Mouse (Mus musculus): ENCODE measurements at regions not wholly inside any gene's neighbourhood (a gene's known extent, or its start where the extent isn't known, plus 50 kb on each side); places are given as distances from the start of the nearest gene placed in this dataset.
"Not testable (repeated sequence)": the region's sequence is repeated elsewhere in the genome, so short reads cannot be mapped to it uniquely, and the experiment has no call there.

DNA sequence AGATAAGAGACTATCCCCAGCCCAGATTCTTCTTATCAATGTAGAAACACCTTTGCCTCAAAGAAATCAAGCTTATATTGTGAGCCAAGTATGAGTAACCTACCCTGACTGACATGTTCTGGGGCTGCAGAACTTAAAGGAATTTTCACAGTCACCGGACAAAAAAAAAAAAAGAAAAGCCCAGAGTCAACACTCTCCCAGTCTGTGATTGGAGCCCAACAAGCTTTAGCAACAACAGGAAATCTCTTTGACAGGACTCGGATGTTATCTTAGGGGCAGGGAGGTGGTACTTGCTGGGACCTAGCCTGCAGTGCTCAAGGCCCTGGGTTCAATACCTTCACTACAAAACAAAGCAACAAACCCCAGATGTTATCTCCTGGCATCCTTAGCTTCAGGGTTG, 114.2 kb downstream of the Nectin1 start:
- in situ Hi-C loops (cut with MboI, MseI) = no loop called here

DNA sequence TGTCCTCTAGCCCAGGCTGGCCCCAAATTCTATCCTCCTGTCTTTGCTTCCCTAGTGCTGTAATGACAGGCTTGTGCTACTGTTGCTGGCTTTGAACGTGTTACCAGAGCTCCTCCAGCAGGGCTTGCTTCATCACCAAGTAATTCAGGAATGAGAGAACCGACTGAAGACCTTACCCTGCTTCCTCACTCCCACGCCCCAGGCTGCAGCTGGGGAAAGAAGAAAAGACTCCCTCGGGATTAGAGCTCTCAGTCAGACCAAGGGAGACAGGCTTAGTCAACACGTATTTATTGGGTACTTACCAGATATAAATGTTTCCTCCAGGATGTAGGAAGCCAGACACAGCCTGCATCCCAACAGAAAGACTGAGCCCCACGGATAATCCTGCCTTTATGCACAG, 115.0 kb downstream of the Nectin1 start:
- in situ Hi-C loops (cut with MboI, MseI) = no loop called here

DNA sequence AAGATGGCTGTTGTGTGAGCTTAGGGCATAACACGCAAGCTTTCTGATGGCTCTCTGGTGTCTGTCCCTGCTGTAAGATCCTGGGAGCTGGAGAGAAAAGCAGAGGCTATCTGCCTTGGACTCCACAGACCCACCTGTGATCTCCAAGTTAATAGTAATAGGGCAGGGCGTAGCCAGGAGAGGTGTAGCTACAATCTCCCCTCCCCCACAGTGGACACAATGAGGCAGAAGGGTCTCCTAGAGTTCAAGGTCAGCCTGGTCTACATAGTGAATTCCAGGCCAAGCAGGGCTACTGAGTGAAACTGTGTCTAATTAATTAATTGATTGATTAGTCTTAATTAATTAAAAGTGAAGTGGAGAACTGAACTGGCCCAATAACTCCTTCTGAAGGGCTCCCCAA, 116.5 kb downstream of the Nectin1 start:
- in situ Hi-C loops (cut with MboI, MseI) = no loop called here

DNA sequence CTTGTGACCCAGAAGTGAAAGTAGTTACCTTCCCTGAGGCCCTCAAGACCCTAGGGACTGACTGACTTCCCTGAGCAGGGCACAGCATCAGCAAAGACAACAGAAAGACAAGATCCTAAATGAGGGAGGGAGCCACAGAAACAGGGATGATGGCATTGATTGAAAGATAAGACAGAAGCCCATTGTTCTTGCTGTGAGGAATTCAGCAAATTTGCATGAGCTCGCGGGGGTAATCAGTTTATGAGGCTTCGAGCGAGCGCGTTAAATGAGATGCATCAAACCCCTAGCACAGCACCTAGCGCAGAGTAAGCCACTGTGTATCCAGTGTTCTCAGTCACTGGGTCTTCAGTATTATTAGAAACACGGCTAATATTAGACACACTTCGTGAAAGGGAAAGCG, 117.6 kb downstream of the Nectin1 start:
- in situ Hi-C loops (cut with MboI, MseI) = no loop called here

DNA sequence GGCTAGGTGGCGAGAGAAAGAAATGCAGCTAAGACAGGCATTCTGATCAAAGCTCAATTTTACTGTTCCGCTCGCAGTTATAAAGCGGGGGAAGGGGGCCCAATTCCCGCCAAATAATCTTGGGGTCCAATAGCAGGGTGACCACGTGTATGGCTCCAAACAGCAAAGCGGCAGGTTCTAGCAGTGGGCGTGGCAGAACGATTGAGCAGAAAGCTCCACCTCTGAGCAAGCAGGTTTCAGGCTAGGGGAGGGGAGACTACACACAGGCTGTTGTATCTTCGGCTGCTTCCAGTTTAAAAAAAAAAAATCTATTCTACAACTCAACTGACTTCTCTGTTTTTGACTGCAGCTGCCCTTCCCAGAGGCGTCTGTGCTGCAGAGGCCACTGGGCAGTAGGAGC, 118.2 kb downstream of the Nectin1 start:
- in situ Hi-C loops (cut with MboI, MseI) = not testable (repeated sequence)

DNA sequence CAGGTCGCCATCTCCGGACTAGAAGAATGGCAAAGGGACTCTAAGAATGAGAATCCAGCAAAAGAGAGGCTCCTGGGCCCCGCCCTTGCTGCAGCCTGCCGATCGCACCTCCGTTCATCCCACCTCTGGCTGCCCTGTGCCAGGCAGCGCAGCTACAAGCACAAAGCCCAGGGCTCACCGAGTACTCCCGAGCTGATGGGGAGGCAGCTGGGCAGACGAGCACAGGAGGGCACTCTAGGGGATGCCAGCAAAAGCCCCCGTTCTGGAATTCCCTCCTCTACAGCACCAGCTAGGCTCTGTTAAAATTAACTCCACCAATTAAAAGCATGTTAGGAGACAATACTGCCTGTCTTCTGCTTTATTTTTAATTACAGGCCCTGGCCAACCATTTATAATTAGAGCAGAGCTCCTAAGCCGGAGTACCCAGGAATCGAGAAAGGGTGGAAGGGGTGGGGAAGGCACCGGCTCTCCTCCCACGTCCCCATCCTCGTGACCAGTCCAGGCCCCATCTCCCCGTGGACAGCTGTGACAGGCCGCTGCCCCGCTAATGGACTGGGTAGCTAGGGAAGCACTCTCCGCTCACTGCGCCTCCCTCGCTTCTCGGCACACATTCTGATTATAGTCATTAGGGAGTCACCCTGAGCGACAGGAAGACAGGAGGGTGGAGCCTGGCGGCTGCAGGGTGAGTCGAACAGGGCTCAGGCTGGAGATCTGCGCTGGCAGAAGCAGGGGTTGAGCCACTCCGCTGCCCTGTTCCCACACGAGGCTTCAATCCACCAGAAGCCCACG, 120.0 kb downstream of the Nectin1 start:
- in situ Hi-C loops (cut with MboI, MseI) = no loop called here

DNA sequence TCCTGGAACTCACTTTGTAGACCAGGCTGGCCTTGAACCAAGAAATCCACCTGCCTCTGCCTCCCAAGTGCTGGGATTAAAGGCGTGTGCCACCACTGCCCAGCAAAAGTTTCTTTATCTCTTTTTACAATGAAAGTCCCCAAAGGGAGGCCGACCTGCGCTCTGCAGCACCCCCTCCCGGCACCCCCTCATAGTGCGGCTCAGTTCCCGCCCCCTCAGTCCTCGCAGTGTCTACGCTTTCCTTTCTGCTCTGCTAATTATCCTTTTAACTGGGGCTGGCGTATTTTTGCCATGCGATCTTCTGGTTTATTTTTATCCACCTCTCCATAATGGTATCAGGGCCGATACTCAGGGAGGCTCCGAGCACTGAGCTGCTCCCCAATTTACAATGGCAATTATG, 123.0 kb downstream of the Nectin1 start:
- in situ Hi-C loops (cut with MboI, MseI) = no loop called here

DNA sequence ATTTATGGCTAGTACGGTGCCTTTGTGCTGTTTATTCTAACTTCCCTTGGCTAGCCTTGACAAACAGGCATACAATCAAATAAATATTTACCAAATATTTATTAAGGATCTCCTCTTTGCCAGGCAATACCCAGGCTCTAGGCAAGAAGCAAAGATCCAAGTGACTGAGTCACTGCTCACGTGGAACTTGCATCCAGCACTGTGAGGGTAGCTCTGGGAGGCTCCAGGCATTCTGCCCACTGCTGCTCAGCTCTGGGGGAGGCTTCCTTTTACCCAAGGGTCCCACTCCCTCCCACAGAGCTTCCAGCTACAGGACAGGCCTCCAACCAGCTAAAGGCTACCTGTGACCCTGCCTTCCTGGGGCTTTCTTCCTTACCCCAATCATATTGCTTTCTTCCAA, 130.1 kb downstream of the Nectin1 start:
- in situ Hi-C loops (cut with MboI, MseI) = no loop called here

DNA sequence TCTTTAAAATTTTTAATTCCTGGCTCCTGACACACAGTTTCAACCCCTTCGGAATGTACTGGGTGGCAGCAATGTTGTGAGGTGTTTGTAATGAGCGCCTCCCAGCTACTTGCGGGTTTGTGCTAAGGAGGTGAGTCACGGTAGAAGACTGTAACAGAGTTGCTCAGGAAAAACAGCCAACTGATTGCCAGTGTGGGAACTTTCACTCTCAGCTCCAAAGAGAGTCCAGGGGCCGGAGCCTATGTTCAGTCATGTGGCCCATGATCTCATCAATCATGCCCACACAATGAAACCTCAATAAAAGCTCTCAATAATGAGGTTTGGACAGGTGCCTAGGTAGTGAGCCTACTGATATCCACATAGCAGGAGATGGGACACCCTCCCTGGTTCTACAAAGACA, 130.5 kb downstream of the Nectin1 start:
- in situ Hi-C loops (cut with MboI, MseI) = no loop called here

DNA sequence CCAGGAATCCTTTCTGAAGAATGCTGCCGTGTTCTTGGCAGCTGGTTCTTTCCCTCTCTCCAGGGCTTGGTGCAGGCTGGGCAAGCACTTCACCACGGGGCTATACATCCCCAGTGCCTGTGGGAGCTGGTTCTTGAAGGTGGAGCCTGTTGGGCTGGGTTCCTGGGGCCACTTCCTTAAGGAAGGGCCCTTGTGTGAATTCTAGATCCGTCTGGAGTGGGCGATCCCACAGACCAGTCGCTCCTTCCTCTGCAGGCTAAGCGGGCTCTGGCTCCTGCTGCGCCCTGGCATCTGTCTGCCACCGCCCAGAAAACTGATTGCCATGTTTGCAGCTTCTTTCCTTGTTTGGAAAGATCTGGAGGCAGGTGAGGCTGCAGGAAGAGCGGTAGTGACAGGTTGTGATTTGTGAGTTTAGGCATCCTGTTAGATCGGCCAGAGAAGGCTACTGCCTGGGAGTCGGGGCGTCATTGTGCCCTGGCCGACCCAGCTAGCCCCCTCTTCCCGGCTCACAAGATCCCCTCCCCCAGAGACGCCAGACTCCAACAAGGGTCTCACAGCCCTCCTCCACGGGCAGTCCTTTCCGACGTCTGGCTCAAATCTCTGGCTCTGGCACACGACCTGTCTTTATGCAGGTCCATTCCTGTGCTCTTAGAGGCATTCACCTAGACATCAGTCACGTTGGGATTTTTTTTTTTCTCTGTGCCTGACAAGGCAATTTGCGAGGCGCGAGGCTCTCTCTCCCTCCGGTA, 135.6 kb downstream of the Nectin1 start:
- in situ Hi-C loops (cut with MboI, MseI) = loop anchor here (5.0 kb wide), 1 partner anchor 38 kb away; no protein-coding TSS in a partner anchor

DNA sequence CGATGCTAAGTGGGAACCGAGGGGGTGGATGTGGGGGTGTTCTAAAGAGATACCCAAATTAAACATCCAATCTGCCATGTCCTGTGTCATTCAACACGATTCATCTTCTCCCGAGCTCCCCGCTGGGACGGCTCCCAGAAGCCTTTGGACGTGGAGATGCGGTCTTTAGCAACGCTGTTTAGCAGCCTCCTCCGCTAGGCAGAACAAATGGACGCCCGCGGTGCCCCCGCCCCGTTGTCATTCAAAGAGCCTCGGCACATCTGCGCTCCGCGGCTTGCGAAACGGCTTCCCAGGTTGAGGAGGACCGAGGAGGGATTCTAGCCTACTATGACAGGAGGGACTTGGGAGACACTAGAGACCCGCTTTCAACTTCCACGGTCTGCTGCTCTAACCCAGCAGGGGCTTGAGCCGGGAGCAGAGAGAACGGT, 136.2 kb downstream of the Nectin1 start:
- in situ Hi-C loops (cut with MboI, MseI) = loop anchor here (5.0 kb wide), 1 partner anchor 37 kb away; no protein-coding TSS in a partner anchor

DNA sequence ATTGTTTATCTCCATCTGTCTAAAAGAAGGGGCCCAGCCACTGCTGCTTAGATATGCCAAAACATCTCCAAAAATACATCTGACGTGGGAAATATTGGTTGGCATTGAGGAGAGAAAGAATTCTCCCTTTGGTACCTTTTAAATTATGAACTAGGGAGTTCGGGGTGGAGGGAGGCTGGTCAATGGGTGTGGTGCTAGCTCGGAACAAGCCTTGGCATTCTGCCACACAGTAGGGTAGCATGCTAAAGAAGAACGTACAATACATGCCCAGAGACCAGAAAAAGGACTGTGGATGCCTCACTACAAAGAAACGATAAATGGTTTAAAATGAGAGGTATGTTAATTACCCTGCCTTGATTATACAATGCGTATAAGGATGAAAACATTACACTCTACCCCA, 149.3 kb downstream of the Nectin1 start:
- in situ Hi-C loops (cut with MboI, MseI) = no loop called here

DNA sequence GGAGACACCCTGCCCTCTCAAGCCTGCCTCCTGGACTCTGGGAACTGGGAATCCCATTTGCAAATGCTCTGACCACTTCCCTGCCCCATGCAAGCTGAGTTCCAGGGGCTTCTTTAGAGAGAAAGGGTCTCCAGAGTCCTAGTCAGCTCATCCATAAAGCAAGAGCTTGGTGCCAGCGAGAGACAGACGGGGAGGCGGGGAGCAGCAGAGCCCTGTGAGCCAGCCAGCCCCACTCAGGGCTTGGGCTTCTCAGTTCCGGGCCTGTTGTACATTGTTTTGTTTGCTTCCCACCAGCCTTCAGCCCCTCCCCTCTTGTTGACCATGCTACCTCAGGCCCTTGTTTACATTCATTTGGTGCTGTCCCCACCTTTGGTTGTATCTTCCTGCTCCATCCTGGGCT, 143.9 kb upstream of the Thy1 start:
- in situ Hi-C loops (cut with MboI, MseI) = no loop called here

DNA sequence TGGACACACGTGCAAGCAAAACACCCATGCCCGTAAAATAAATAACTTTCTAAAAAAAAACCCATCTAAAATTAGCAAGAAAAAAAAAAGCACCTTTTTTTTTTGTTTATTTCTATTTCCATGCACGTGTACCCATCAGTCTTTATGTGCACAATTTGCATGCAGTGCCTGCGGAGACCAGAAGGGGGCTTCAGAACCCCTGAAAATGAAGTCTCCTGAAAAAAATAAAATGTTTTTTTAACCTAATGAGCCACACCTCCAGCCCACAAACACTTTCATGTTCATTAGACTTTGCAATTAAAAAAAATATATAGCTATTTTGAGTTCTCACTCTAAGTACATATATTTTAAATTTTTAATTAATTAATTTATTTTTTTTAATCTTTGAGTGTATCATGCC, 134.9 kb upstream of the Thy1 start:
- in situ Hi-C loops (cut with MboI, MseI) = no loop called here

DNA sequence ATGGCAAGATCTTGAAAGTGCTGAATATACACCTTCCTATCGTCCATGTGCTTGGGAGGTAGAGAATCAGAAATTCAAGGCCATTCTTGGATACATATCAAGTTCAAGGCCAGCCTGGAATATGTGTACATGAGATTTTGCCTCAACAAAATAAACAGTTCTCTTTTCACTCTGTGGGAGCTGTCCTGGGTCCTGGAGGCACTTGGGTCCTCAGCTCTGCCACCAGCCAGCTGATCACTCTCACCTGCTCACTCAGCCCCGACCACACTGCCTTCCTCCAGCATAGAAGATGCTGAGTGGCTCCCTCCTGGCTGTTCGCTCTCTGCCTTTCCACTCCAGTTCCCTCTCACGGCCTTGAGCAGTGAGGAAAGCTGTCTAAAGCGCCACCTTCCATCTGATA, 128.2 kb upstream of the Thy1 start:
- in situ Hi-C loops (cut with MboI, MseI) = loop anchor here (5.0 kb wide), 1 partner anchor 38 kb away; no protein-coding TSS in a partner anchor

DNA sequence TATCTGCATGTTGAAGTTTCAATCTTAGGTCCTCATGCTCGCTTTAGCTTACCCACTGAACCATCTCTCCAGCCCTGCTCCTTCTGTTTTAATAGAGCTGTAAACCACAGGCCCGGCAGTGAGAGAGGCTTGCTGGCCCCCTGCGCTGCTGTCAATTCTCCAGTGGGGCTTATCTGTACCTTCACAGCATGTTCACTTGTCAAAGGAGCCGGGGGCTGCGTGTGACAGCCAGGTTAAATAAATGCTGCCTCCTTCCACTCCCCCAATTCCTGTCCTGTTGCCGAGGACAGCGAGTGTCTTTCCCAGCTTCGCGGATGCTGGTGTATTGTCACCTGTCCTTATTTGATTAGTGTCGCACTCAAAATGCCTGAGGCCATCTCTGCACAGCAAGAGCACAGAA, 125.7 kb upstream of the Thy1 start:
- in situ Hi-C loops (cut with MboI, MseI) = loop anchor here (5.0 kb wide), 1 partner anchor 40 kb away; no protein-coding TSS in a partner anchor

DNA sequence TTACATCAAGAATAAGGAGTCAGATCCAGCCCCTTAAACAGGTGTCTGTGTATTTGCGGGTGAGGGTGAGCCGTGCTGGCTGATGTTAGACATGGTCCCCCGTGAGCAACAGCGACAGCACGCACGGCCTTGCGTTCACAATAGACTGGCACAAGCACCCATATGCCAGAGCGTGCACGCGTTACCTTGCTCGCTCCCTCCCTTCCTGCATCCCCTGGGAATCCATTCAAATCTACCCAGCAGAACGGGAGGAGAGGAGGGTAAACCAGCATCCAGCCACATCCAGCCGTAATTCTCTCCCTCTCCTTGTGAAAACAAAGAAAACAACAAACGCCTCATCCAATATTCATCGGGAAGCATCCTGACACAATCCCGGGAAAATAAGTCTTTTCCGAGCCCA, 124.2 kb upstream of the Thy1 start:
- in situ Hi-C loops (cut with MboI, MseI) = loop anchor here (5.0 kb wide), 1 partner anchor 42 kb away; no protein-coding TSS in a partner anchor

DNA sequence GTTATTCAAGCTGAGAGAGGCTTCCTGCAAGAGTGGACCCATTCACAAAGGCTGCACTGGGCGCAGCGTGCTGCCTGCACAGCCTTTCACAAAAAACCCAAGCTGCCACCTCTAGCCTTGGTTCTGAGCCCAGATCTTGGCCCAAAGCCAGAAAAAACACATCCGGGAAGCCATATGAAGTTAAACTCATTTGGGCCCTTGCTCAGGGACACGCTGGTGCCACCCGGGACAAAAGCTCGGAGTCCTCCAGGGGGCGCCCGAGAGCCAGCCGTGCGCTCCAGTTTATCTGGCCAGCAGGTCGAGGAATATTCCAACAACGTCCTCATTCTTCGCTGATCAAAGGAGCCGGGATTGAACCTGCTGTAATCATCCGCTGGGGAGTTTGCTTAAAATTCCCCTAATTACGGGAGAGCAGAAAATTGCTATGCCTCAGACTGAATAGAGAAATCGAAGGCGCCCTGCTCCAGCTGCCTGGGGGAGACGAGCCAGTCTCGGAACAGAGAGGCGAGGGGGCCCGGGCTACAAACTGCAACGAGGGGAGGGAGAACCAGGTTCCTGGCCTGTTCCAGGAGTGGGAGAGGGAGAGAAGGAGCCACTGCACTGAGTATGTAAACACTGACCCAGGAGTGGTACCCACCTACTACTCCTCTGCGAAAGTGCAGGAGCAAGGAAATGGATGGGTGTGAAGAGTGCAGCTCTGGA, 123.0 kb upstream of the Thy1 start:
- in situ Hi-C loops (cut with MboI, MseI) = no loop called here

DNA sequence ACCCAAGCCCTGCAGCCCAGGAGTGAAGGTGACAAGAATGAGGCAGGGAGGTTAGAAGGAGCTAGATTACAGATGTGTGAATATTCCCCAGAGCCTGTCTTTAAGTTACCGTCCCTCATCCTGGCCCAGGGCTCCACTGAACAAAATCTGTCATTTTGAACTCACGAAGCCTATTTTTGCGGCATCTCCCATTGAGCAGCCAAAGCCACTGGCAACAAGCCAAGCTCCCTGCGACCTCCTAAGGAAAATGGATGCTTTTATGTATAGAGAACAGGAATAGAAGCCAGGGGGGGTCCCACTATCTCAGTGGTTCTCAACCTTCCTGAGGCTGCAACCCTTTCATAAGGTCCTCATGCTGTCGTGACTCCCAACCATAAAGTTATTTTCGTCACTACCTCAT, 121.0 kb upstream of the Thy1 start:
- in situ Hi-C loops (cut with MboI, MseI) = no loop called here

DNA sequence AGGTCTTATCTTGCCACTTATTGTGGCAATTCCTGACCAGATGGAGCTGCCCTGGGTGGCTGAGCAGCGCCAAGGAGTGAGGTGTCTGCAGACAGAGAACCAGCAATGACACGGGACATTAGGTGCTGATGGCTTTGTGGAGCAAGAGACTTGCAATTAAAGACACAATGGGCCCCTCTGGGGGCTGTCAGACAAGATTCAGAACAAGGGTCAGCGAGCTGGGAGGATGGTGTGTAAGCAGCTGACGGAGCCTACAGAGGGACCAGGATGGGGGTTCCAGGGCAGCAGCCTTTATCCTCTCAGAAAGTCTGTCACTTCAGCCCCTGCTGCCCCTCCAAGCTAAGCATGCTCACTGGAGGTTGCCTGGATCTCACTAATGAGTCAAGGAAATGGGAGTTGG, 120.1 kb upstream of the Thy1 start:
- in situ Hi-C loops (cut with MboI, MseI) = no loop called here

DNA sequence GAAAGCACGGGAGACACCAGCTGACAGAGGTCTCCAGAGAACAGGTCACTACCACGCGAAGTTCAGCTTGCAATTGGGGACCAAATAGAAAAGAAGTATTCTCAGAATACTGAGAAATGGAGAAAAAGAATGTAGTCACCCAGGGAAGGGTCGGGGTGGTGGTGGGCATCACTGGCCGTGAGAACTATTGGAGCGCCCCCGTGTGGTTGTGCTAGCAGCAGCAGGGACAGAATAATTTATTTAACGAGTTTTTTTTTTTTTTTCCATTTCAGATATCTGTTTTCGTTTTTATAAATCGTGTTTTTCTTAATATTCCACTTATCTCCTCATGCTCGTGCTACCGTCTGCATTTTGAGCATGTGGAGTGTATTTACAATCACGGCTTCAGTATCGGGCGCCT, 118.4 kb upstream of the Thy1 start:
- in situ Hi-C loops (cut with MboI, MseI) = no loop called here

DNA sequence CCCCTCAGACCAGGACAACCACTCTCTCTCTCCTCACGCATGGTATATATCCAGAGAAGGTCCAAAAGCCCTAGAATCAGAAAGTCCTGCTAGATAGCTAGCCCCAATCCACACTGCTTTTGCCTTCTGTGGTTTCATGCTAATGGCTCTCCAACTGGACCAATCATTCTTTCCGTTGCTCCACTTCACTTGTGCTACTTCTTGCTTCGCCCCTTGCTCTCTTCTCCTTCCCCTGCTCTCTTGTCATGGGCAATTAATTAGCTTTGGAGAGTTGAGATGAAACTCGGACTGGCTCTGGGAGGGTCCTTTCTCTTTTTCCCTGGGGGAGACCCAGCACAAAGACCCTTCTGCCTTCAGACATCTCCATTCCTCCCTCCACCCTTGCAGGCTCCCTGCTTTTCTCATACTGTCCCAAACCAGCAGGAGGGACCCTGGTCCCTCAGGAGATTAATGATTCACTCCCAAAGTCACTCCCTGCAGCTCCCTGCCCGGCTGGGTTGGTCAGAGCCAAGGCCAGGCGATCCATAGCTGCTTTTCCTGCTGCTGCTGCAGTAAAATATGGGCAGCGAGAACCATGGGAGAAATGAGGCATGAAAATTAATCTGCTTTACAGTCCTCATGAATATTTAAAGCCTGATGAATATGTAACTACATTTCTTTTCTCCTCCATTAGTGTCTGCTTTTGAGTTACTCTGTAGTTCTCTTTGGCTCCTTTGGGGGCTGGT, 113.7 kb upstream of the Thy1 start:
- in situ Hi-C loops (cut with MboI, MseI) = no loop called here

Data from regulatory T cell (primary cell).